Mouse (Mus musculus) gonadal fat pad, adult 2 months (tissue): Measurements from ENCODE around the gene Mmp17. TPM values are rescaled to one million over a fixed set of nuclear protein-coding genes. Genes with fewer than 3 reads are reported as not detected.

Source experiments
- DNase-seq: peaks from one replicate; pipeline ENCODE4 v3.0.0-alpha.2; 2012; ENCODE audit warnings: low read depth
- polyA plus RNA-seq: library from polyadenylated mRNA; depleted of rRNA; stranded (reverse); fragments of >200 nt; gene quantifications from 2 replicates; pipeline ENCODE4 v1.2.3, GENCODE M21; 2012; rRNA removed

Gene Mmp17
- polyA plus RNA-seq, result 3.3 and 4.7 TPM in 2 replicates

DNA sequence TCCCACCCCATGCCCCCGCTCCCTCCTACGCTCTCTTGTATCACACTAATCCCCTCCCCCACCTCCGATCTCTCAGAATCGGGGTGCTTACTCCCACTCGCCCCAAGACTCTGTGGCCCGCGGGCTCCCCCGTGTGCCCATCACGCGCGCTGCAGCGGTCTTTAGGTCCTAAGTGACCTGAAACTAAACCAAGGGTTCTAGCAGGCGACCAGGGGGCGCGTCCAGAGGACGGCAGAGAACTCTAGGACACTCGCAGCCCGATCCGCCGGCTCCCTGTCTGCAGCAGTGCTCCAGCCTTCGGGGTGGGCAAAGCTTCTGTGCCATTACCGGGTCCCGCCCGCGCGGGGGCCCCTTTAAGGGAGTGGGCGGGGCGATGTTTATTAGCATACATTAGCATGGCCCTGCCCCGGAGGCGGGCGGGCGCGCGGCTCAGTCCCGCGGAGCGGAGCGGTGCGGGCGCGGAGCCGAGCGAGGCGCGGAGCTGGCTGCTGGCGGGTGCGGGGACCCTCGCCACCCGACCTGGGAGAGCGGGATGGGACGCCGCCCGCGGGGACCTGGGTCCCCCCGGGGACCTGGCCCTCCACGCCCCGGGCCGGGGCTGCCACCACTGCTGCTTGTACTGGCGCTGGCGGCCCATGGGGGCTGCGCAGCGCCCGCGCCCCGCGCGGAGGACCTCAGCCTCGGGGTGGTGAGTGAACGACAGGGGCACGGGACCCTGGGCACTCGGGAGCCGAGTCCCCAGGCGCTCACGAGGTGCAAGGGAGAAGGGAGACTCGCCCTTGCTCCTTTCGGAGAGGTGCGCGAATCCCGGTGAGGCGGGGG is at the start of gene Mmp17:
Gene Mmp17, plus strand, starts transcription at position 409 of the 822 bp plus-strand sequence.
- peak; percentile 47 for DNase-seq

DNA sequence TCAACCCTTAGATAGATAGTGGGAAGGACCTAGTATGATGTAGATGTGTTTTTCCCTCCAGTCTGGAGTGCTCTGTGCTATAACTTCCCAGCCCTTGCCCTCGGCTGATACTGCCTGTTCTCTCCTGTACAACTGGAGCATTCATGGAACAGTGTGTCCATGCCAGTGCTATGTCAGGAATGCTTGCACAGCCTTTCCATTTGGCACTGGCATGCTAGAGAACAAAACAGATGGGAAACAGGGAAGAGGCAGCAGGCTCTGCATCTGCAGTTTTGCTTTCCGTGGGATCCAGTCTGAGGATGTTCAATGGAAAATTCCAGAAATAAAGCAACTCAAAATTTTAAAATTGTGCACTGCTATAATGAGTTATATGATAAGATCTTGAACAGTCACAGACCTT is 49.5 kb upstream of the Mmp17 start:
- no peak for DNase-seq

DNA sequence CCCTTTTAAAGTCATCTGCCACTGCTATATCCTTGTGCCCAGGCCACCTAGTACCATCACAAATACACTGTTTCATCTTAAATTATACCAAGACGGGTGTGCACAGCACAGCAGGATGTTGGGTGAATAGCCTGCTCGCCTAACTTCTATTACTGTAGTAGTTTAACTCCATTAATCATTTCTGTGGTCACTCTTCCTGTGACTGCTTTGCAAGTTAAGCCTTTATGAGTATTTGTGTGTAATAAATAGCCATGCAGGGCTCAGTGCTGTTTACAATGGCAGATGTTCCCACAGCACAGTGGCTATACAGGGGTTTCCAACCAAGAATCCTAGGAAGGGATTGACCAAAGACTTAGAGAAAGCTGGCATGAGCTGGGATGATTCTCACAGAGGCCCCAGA is 48.9 kb upstream of the Mmp17 start:
- no peak for DNase-seq

DNA sequence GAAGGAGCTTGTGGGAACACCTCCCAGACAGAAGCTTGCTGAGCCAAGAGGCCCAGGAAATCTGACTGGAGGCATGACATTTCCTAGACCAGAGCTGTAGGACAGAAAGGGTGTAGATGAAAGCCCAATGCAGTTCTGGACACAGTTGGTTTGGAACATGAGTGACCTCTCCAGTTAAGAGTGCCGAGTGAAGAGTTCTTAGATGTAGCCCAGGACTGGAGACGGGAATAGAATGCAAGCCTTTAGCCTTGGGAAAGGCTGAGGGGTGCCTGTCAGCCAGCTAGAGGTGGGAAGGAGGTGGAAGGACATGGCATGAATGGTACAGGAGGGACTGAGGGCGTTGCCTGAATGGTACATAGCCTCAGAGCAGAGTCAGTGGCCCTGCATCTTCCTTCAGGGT is 48.5 kb upstream of the Mmp17 start:
- no peak for DNase-seq

DNA sequence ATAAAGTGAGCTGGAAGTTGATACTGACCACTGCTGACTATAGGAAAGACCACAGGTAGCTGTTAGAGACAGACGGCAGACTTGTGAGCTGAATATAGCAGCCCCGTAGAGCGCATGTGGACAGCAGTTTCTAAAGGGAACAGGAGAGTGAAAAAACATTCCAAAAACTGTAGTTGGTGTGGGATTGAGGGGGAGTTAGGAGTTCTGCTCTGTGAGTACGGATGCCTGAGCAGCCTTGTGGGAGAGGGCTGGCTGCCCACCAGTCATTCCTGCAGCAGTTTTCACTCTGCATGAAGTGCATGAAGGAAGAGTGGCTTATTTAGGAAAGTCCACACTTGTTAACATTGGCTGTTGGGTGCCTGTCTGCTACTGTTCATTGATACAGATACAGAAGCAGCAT is 45.1 kb upstream of the Mmp17 start:
- DNase-seq, result no peak

DNA sequence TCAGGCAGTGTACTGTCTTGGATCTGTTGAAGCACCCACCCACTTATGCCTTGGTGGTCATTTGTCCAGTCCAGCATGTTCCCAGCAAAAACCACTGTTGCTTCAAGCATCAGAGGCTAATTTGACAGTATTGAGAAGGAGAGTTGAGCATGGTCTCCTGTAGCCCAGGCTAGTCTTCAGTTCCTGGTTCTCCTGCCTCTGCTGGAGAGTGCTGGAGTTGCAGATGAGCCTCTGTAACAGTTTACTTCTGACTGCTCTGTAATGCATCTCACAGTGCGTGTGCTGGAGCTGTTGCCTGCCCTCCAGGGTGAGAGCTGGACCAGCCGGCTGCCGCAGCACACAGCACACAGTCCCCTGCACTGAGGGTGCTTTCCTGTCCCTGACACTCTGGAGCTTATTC is 41.7 kb upstream of the Mmp17 start:
- no peak for DNase-seq

DNA sequence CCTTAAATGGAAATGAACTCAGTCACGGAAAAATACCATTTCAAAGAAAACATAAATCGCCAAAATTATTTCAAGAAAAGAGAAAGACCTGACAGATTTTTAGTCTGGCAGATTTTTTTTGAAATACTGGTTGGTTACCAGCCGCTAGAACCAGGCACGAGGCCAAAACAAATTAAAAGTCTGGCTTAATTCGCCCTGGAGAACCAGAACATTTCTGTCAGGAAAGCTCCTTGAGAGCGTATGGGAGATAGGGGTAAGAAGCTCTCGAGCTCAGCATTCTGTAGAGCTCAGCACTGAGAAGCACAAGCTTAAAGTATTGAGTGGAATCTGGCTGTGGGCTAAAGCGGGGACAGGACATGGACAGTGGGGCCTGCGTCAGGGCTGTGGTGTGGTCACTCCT is 38.2 kb upstream of the Mmp17 start:
- DNase-seq, result no peak

DNA sequence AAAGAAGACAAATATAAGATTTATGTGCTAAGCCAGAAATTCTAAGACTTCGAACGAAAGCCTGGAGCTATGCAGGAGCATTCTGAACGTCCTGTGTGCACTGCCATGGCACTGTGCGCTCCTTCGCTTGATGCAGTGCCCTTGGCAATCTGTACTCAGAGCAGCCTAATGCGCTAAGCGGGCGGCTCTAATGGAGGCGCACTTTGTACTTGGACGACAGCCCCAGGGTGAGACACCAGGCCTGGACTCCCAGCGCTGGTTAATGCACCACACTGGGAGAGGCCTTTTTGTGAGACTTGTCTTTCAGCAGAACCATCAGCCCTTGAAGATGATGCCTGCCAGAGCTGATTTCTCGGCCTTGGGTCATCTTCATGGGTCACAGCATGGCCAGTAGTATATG is 34.3 kb upstream of the Mmp17 start:
- no peak for DNase-seq

DNA sequence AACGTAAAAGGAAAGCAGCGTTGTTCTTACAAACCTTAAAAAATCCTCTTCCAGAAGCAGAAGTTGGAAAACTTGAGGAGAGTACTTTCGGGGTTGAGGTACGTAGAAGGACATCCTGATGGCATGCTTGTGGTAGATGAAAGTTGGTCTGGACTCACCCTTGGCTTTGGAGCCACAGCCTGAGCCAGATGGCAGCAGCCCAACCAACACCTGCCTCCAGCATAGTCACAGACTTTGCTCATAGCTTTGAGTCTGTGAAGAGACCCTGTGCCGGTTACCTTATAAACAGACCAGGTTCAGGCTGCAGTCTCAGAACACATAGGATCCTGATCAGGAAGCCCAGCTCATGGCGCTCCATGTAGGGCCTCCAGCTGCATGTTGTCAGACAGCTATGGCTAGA is 33.2 kb upstream of the Mmp17 start:
- no peak for DNase-seq

DNA sequence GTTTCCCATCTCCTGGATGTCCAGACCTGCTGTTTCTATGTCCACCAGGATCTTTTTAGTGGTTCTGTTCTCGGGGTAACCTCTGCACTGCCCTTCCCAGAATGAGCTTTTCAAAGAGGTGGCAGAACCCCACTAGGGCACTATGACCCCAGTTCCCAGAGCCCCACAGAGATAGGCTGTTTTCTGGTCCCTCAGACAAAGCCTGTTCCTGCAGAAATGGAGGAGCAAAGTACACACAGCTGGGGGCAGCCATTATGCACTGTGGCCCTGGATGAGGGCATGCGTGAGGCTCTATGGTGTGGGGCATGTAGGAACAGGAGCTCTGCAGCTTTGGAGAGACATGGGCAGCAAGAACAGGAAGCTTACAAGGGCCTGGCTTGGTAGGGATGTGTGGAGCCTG is 32.0 kb upstream of the Mmp17 start:
- DNase-seq, result no peak

DNA sequence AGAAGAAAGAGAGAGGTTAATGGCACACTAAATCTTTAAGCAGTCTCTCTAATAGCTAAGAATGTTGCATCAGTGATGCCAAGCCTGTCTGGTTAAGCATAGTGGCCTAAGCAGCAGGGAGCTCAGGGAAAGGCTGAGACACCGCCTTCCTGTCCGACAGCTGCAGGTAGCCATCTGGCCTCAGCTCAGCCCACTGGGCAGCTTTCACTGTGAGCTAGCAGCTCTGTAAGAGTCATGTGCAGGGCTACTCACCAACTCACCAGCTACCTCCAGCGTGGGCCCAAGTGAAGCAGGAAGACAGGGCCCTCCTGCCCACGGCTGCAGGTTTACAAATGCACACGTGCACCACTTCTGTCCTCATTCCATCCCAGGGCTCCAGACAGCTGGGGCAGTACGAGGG is 30.3 kb upstream of the Mmp17 start:
- DNase-seq, result no peak

DNA sequence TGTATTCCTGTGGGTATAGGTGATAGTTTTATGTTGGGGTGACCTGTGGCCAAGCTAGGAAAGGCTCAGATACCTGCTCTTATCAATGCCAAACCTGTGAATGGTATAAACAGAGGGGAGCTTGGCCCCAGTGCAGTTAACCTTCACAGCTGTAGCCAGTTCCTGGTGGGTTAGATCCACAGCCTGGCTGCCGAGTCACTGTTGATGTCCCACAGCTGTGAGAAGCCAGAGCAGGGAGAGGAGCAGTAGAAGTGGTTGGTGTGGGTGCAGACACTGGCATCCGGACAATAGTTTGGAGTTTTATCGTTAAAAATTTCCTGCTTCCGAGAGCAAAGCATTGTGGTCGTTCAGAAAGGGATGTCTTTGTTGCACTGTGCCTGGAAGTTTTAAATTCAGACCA is 25.4 kb upstream of the Mmp17 start:
- DNase-seq, result no peak

DNA sequence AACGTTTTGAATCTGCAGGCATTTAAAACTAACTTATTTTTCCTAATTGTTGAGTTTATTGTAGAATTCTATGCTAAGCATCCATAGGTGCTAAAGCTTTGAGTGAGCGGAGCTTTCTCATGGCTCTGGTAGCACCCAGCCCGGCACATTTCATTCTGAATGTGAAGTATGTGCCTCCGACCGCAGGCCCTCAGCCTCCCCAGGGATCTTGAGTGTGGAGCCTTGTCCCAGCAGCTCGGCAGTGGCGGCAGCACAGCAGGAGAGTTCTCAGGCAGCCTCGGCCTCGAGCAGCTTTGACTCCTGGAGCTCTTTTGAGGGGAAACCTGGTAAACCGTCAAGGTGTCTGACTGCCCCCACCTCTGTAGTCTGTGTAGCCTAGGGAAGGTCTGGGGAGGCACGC is 24.7 kb upstream of the Mmp17 start:
- no peak for DNase-seq

DNA sequence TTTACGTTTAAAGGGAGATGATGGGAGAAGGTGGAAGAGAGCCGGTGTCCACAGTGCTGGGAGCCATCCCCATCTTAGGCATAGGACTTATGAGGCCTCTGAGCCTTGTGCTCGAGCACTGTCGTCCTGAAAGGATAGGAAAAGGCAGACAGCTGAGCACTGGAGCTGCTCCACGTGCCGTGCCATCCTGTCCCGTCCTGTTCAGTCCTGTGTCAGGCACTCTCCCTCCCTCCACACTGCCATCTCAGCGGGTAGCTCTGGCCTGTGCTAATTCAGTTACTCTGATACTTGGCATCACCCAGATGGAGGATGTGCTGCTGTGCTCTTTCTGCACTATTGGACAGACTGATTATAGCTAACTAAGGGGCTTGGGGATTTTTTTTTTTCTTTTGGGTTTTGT is 21.6 kb upstream of the Mmp17 start:
- no peak for DNase-seq

DNA sequence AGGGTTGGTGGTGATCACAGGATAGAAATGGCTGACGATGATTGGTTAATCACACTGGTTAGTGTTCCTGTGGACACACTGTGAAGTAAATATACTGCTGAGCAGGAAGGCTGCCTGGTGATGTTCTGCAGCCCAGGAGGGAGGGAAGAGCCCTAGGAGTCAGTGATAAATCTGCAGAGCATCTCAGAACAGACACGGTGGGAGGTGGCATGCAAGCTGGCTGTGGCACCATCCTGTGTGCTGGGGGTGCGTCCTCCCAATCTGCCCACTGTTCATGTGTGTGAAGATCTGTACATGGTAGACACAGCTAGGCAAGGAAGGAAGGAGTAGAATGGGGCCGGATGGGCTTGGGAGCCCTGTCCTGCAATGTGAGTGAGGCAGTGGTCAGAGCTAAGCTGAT is 15.4 kb upstream of the Mmp17 start:
- no peak for DNase-seq

DNA sequence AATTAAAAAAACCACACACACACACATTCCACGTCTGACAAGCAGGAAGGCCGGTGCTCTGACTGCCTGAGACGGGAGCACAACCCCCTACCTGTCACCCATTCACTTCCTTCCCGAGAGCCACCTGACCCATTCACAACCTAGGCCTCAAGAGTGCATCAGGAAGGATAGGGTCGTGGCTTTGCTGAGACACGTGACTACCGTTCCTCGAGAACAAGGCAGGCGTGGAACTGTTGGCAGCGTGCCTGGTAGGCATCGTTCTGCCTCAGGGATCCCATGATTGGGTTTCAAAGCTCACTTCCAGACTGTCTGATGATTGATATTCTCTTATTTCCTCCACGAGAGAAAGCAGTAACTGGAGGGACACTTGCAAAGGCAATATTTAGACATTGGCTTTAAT is 5.8 kb upstream of the Mmp17 start:
- DNase-seq, result no peak

DNA sequence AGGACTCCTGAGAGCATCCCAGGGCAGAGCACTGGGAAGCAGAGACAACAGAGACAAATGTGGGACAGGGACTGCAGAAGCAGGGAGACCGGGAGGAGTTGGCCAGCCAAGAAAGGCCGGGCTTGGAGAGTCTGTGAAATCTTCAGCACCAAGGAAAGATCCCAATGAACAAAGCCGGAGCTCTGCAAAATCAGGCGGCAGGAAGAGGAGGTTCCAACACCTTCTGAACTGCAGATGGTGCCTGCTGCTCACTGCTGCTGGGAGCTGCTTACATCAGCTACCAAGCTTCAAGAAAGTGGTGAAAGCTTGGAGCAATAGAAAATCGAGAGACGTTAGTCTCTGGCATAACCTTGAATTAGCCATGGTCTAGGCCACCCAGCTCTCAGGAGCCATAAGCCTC is 3.9 kb upstream of the Mmp17 start:
- DNase-seq, result no peak

DNA sequence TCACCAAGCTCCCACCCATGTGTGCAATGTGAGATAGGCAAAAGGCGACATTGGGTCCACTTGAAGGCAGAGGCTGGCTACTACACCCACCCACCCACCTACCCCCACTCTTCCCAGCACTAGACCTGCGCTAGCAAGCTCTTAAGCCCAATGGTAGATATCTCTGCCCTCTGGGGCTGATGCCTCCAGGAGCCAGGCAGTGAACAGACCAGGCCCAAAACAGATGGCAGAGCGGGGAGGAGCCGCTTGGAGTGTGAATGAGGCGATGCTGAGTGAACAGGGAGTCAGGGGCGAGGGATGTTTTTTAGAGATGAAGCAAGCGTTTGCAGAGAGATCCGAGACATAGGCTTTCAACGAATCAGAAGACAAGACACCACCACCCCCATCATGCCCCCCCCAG is 3.4 kb upstream of the Mmp17 start:
- no peak for DNase-seq

DNA sequence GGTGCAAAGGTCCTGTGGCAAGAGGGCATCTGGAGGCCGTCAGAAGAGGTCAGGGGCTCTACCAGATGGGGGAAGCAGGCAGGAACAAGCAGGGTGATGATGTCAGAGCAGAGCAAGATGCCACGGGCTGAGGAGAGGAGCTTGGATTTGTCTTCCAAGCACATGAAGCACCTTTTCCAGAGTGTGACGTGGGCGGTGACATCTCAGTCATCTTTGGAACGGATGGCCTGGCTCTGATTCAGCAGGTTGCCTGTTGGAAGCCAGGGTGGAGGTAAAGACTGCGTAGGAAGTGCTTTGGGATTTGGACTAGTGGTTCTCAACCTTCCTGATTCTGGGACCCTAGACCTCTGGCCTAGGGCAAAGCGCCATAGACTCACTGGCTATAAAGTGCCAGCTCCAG is 3.0 kb upstream of the Mmp17 start:
- DNase-seq, result peak; percentile 59

DNA sequence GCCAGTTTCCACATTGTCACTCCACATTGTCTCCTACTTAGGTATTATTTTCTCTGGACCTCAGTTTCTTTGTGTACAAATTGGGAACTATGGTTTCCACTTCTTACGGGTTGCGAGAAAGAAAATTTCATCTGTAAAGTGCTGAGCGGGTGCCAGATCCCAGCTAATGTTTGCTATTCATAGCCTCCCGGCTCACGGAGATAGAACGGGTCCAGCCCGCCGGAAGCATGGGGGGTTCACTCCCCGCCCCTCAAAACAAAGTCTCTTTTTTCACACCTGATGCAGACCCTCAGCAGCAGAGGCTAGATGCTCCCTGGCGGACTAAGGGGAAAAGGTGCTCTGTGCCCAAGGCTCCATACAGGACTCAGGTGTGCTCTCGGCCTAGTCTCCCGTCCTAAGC is 638 bp upstream of the Mmp17 start:
- no peak for DNase-seq

DNA sequence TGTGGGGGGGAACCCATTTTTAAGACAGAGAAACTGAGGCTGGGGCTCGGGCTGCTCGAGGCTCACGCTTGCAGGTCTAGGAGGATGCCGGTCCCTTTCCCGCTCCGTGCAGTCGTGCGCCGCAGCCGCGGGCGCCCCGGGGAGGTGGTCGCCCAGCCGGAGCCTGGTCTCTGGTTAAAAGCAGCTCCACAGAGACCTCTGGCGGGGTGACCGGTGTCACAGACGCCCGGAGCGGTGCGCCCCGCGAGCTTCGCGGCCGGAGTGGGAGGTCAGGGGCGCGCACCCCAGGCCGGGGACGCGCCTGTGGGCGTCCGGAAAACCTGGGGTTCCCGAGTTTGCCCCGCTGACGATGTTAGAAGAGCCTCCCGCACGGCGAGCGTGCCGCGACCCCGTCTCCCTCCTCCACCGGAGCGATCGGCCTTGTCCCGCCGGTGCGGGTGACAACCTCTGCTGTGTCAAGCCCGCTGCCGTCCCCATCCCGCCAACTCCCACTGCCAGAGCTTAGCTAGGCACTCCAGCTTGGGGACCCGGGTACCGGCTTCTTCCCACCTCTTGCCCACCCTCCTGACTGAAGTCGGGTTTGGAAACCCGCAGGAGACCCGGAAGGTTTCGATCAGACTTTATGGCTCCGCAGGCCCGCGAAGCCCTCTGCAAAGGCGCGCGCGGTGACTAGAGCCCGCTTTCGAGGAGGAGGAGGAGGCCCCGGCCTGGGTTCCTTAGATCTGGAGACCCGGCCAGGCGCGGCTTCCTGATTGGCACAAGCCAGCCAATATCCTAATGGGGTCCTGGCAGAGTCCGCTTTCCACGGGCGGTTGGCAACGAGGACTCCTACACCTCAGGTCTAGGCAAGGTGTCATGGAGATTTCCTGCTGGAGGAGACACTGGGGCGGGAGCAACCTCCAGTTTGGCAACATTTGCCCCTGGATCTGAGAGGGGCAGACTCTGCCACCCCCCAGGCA is 893 bp downstream of the Mmp17 start:
- no peak for DNase-seq

DNA sequence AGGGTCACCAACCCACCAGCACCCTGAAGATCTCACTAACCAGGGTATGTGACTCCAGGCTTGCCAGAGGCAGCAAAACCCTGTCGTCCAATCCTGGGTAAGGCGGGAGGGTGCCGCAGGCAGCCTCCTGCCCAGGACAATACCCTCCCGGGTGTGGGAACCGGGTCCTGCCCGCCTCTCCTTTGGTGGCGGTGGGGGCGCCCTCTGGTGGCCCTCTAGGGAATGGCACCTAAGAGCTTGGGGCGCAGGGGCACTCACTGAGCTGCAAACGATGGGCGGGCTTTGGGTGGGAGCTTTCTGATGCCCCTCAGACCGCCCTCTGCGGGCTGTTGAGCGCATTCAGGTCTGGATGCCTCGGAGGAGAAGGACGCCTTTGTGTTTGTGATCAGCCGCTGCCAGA is 2.0 kb downstream of the Mmp17 start:
- no peak for DNase-seq

DNA sequence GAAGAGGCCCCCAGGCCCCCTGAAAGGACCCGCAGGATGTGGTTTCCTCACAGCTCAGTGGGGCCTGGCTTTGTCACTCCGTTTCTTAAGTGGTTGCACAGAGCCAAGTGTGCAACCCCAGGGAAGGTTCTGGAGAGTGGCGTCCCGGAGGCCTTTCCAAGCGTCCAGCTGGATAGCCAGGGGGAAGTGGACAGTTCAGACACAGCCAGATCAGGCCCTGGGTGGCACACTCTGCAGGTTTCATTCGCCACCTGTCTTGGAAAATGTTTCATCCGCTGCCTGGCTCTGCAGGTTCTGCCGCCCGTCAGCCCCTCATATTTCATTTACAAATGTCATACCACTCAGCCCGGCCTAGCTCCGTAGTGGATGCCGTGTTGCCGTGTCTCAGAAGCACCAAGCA is 2.5 kb downstream of the Mmp17 start:
- DNase-seq, result no peak
